Mouse (Mus musculus) kidney, embryonic 15.5 days (tissue): ENCODE data around the gene Vapb. TPM values are rescaled to one million over a fixed set of nuclear protein-coding genes. Genes with fewer than 3 reads are reported as not detected.
A peak's percentile ranks its signal among the peaks of the same experiment; 100 is the strongest.

Experiments
- ATAC-seq: fragments of 200-750 bp; cut with Nextera tagmentation; replicated peaks from 2 replicates; pipeline ENCODE4 v1.8.0; 2017; ENCODE audit warnings: moderate TSS enrichment; ENCODE audit not compliant: low FRiP score
- H3K27ac ChIP-seq: fragments of 300-500 bp; sonication (generic); 2 replicates; pipeline ENCODE4 v1.5.1; 2015; ENCODE audit warnings: mild to moderate bottlenecking, inconsistent platforms
- H3K27me3 ChIP-seq: fragments of 300-500 bp; sonication (generic); 2 replicates; pipeline ENCODE4 v1.6.1; 2015; ENCODE audit warnings: inconsistent platforms
- H3K36me3 ChIP-seq: fragments of 300-500 bp; sonication (generic); 2 replicates; pipeline ENCODE4 v1.6.1; 2015; ENCODE audit warnings: inconsistent platforms
- H3K4me1 ChIP-seq: fragments of 300-500 bp; sonication (generic); 2 replicates; pipeline ENCODE4 v1.6.1; 2015; ENCODE audit warnings: inconsistent platforms
- H3K4me2 ChIP-seq: fragments of 300-500 bp; sonication (generic); 2 replicates; pipeline ENCODE4 v1.6.1; 2015; ENCODE audit warnings: moderate library complexity, mild to moderate bottlenecking, inconsistent platforms
- H3K4me3 ChIP-seq: fragments of 300-500 bp; sonication (generic); replicated peaks from 2 replicates; pipeline ENCODE4 v1.5.1; 2015; ENCODE audit warnings: mild to moderate bottlenecking, inconsistent platforms
- H3K9ac ChIP-seq: fragments of 300-500 bp; sonication (generic); 2 replicates; pipeline ENCODE4 v1.6.1; 2015; ENCODE audit warnings: mild to moderate bottlenecking, inconsistent platforms
- H3K9me3 ChIP-seq: fragments of 300-500 bp; sonication (generic); replicated peaks from 2 replicates; pipeline ENCODE4 v1.6.1; 2016; ENCODE audit warnings: inconsistent platforms
- WGBS: fragments of 180-500 bp; shearing (Covaris S2); methylation state at CpG from one replicate; pipeline ENCODE4 v1.1.7; 2015; ENCODE audit warnings: mixed read lengths; 5-methylcytosine and 5-hydroxymethylcytosine counted together
- polyA plus RNA-seq: library from polyadenylated mRNA; unstranded; fragments of >200 nt; fragmentation: Nextera tagmentation; extraction: Ambion mirVana; gene quantifications from 2 replicates; pipeline ENCODE4 v1.2.1, GENCODE M21; 2015

The Vapb gene
- polyA plus RNA-seq, 1 experiment from 2014 or later: 14.0 TPM

- Histone ChIP-seq H3K9ac (no peak overlapping the region), H3K9me3 (no peaks in the 10 kb centered on the region), H3K27ac (peak overlapping the region; percentile 1; the same call in 1 of the 2 replicates), H3K36me3 (peaks cover 19% of the 10 kb centered on the region), H3K27me3 (no peaks in the 10 kb centered on the region), H3K4me3 (no peak overlapping the region), H3K4me1 (peaks cover 54% of the 10 kb centered on the region), H3K4me2 (no peak overlapping the region)
- ATAC-seq: no peak
- WGBS: 84% methylated on average over 9 of the region's 9 CpGs
These were observed 5.4 kb downstream of the Vapb start for GRCm38 (mm10) chr2:173742744-173743143.

GRCm38 (mm10) chr2:173744070-173744815 is 6.9 kb downstream of the Vapb start:
- H3K27me3 ChIP-seq: no peaks in the 10 kb centered on the region
- WGBS: 78% methylated on average over 7 of the region's 7 CpGs
- no peaks in the 10 kb centered on the region for H3K9me3 ChIP-seq
- ATAC-seq: 0 out of 2 replicates have a peak, but pooled peaks have one; percentile 20
- H3K4me1 ChIP-seq: peaks cover 39% of the 10 kb centered on the region
- no peak overlapping the region for H3K4me2 ChIP-seq
- H3K9ac ChIP-seq: no peak overlapping the region
- peaks cover 14% of the 10 kb centered on the region for H3K36me3 ChIP-seq
- H3K4me3 ChIP-seq: no peak overlapping the region
- H3K27ac ChIP-seq: no peak overlapping the region

GRCm38 (mm10) chr2:173748961-173749659 is 11.8 kb downstream of the Vapb start:
- Histone ChIP-seq H3K9me3 (no peaks in the 10 kb centered on the region), H3K36me3 (peaks cover 4% of the 10 kb centered on the region; the same call in 1 of the 2 replicates), H3K4me3 (no peak overlapping the region), H3K27ac (no peak overlapping the region), H3K27me3 (no peaks in the 10 kb centered on the region), H3K9ac (no peak overlapping the region), H3K4me1 (peaks cover 4% of the 10 kb centered on the region; the same call in 1 of the 2 replicates), H3K4me2 (no peak overlapping the region)
- ATAC-seq: 0 out of 2 replicates have a peak, but pooled peaks have one; percentile 15
- 84% methylated on average over 2 of the region's 2 CpGs for WGBS

- H3K27me3 ChIP-seq: no peaks in the 10 kb centered on the region
- 36% methylated on average over 8 of the region's 8 CpGs for WGBS
- no peaks in the 10 kb centered on the region for H3K9me3 ChIP-seq
- H3K36me3 ChIP-seq: no peaks in the 10 kb centered on the region
- no peak overlapping the region for H3K4me2 ChIP-seq
- no peak for ATAC-seq
- no peak overlapping the region for H3K9ac ChIP-seq
- peaks cover 30% of the 10 kb centered on the region for H3K4me1 ChIP-seq
- H3K27ac ChIP-seq: peak overlapping the region; percentile 67; the same call in 1 of the 2 replicates
- no peak overlapping the region for H3K4me3 ChIP-seq
These were observed 18.3 kb downstream of the Vapb start for GRCm38 (mm10) chr2:173755433-173756144.

GRCm38 (mm10) chr2:173757624-173758155 is 20.4 kb downstream of the Vapb start:
- ATAC-seq: no peak
- Histone ChIP-seq H3K36me3 (peaks cover 8% of the 10 kb centered on the region; the same call in 1 of the 2 replicates), H3K9ac (no peak overlapping the region), H3K4me3 (no peak overlapping the region), H3K27me3 (no peaks in the 10 kb centered on the region), H3K9me3 (no peaks in the 10 kb centered on the region), H3K4me2 (no peak overlapping the region), H3K27ac (no peak overlapping the region), H3K4me1 (peaks cover 30% of the 10 kb centered on the region)
- WGBS: 68% methylated on average over 8 of the region's 8 CpGs

- no peak for ATAC-seq
- H3K4me2 ChIP-seq: no peak overlapping the region
- H3K4me1 ChIP-seq: peaks cover 34% of the 10 kb centered on the region
- H3K36me3 ChIP-seq: peaks cover 21% of the 10 kb centered on the region
- 90% methylated on average over 6 of the region's 6 CpGs for WGBS
- no peaks in the 10 kb centered on the region for H3K27me3 ChIP-seq
- H3K9ac ChIP-seq: no peak overlapping the region
- no peak overlapping the region for H3K4me3 ChIP-seq
- no peaks in the 10 kb centered on the region for H3K9me3 ChIP-seq
- H3K27ac ChIP-seq: no peak overlapping the region
These were observed 23.3 kb downstream of the Vapb start for GRCm38 (mm10) chr2:173760607-173761006.

- Histone ChIP-seq H3K27ac (no peak overlapping the region), H3K4me3 (no peak overlapping the region), H3K4me1 (peaks cover 46% of the 10 kb centered on the region), H3K4me2 (no peak overlapping the region), H3K9ac (no peak overlapping the region), H3K36me3 (peaks cover 21% of the 10 kb centered on the region), H3K9me3 (no peaks in the 10 kb centered on the region), H3K27me3 (no peaks in the 10 kb centered on the region)
- WGBS: 31% methylated on average over 3 of the region's 3 CpGs
- peak; percentile 38; the same call in 1 of the 2 replicates for ATAC-seq
These were observed 27.3 kb downstream of the Vapb start for GRCm38 (mm10) chr2:173764629-173765028.

- no peak for ATAC-seq
- Histone ChIP-seq H3K27me3 (no peaks in the 10 kb centered on the region), H3K9me3 (no peaks in the 10 kb centered on the region), H3K4me1 (peaks cover 69% of the 10 kb centered on the region), H3K4me3 (no peak overlapping the region), H3K36me3 (peaks cover 9% of the 10 kb centered on the region), H3K27ac (peak overlapping the region; percentile 59), H3K4me2 (no peak overlapping the region), H3K9ac (no peak overlapping the region)
- WGBS: 42% methylated on average over 8 of the region's 8 CpGs
These were observed 30.8 kb downstream of the Vapb start for GRCm38 (mm10) chr2:173767959-173768595.

- H3K4me1 ChIP-seq: peaks cover 70% of the 10 kb centered on the region
- no peak for ATAC-seq
- 63% methylated on average over 10 of the region's 10 CpGs for WGBS
- H3K4me3 ChIP-seq: no peak overlapping the region
- peaks cover 4% of the 10 kb centered on the region; the same call in 1 of the 2 replicates for H3K36me3 ChIP-seq
- no peaks in the 10 kb centered on the region for H3K9me3 ChIP-seq
- no peak overlapping the region for H3K9ac ChIP-seq
- peak overlapping the region; percentile 9 for H3K27ac ChIP-seq
- no peaks in the 10 kb centered on the region for H3K27me3 ChIP-seq
- H3K4me2 ChIP-seq: no peak overlapping the region
These were observed 31.9 kb downstream of the Vapb start for GRCm38 (mm10) chr2:173769183-173769582.

- peaks cover 71% of the 10 kb centered on the region for H3K4me1 ChIP-seq
- WGBS: 66% methylated on average over 5 of the region's 5 CpGs
- no peaks in the 10 kb centered on the region; the same call in 1 of the 2 replicates for H3K36me3 ChIP-seq
- H3K27ac ChIP-seq: peak overlapping the region; percentile 52; the same call in 1 of the 2 replicates
- H3K9ac ChIP-seq: no peak overlapping the region
- ATAC-seq: no peak
- H3K9me3 ChIP-seq: no peaks in the 10 kb centered on the region
- no peak overlapping the region for H3K4me2 ChIP-seq
- no peak overlapping the region for H3K4me3 ChIP-seq
- H3K27me3 ChIP-seq: no peaks in the 10 kb centered on the region
These were observed 33.3 kb downstream of the Vapb start for GRCm38 (mm10) chr2:173770620-173771019.

- ATAC-seq: no peak
- Histone ChIP-seq H3K9me3 (no peaks in the 10 kb centered on the region), H3K4me2 (no peak overlapping the region), H3K9ac (no peak overlapping the region), H3K4me3 (no peak overlapping the region), H3K27ac (peak overlapping the region; percentile 52), H3K36me3 (peaks cover 4% of the 10 kb centered on the region; the same call in 1 of the 2 replicates), H3K27me3 (no peaks in the 10 kb centered on the region), H3K4me1 (peaks cover 77% of the 10 kb centered on the region)
- WGBS: 43% methylated on average over 8 of the region's 8 CpGs
These were observed 34.4 kb downstream of the Vapb start for GRCm38 (mm10) chr2:173771706-173772105.
